Mouse (Mus musculus) granulocyte monocyte progenitor cell, adult 5-6 weeks (primary cell): ENCODE results near the gene Ybx1. TPM values are rescaled to one million over a fixed set of nuclear protein-coding genes. Genes with fewer than 3 reads are reported as not detected.

Experiments
- ATAC-seq: replicated peaks from 2 replicates; pipeline ENCODE4 v1.8.0; 2016; ENCODE audit warnings: mild to moderate bottlenecking, moderate TSS enrichment, inconsistent platforms; ENCODE audit not compliant: poor library complexity, severe bottlenecking
- total RNA-seq, 2 experiments: library from RNA; stranded (forward) in 1 of 2; stranded (reverse) in 1 of 2; fragments of 200-712, 200-1000 nt in 1 of 2; fragments of >200 nt in 1 of 2; fragmentation: Nextera tagmentation in 1 of 2; gene quantifications; 2 replicates each; pipeline ENCODE4 v1.2.3; 2014 to 2017

Ybx1 gene
- total RNA-seq, 2 experiments from 2014 or later = 1,300 to 1,634 TPM

DNA sequence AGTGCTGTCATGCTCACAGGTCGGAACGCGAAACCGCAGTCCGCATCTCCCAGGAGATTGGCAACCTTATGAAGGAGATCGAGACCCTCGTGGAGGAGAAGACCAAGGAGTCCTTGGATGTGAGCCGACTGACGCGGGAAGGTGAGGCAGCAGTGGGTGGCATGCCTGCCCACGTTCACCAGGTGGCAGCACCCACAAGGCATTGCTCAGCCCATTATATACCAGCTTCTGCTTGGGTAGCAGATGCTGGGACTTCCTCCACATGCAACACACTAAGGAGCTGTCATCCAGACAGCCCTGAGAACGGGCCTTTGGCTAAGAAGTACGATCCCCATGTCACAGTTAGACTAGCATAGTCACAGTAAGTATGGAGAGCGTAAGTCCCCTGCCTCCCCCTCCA lies 52.7 kb downstream of the Ybx1 start:
- no peak for ATAC-seq

GRCm38 (mm10) chr4:119239181-119239682 lies 55.2 kb downstream of the Ybx1 start:
- ATAC-seq = peak; percentile 84

GRCm38 (mm10) chr4:119238661-119239060 lies 55.7 kb downstream of the Ybx1 start:
- ATAC-seq = no peak

DNA sequence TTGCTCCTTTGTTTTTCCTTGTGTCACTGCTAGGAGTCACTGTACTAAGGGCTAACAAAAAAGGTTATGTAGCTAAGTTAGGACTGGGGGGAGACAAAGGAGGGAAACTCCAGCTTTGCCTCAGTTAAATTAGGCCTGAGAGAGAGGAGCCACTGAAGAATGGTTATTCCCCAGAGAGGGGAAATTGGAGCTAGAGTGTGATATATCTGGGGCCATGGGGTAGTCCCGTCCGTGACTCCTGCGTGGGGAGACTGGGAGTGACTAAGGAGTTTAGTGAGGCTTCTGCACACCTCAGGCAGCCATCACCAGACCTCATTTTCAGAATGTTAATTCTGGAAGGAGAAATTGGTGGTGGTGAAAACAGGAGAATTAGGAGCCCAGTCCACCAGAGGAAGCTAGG lies 60.1 kb downstream of the Ybx1 start:
- ATAC-seq = no peak

DNA sequence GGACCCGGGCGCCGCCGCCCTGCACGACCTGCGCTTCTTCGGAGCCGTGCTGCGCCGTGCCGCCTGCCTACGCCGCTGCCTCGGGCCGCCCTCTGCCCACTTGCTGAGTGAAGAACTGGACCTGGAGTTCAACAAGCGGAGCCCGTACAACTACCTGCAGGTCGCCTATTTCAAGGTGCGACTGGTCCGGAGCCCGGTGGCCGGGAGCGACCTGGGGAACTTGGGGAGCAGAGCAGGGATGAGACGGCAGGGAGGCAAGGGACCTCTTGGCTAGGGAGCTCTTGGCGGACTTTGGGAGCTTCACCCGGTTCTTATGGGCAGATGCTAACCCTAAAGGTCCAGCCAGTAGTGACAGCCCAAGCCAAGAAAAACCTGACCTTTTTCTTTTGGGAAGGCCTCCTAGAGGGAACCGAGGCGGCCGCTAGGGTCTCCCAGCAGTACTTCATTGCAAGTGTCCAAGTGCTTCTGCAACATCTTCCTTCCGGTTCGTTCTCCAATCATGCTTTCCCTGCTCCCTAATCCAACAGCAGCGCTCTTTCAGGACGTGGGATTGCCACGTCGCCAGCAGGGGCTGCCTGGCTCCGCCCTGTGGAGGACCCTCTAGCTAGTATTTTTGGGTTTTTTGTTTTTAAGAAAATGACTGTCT lies 61.0 kb downstream of the Ybx1 start:
- peak; percentile 60 for ATAC-seq

GRCm38 (mm10) chr4:119232410-119233255 lies 61.8 kb downstream of the Ybx1 start, which contains the start of the genes AU022252 and P3h1:
Gene AU022252 (minus strand): TSS chr4:119232712.
Gene P3h1 (plus strand): TSS chr4:119232915.
- peak; percentile 94 for ATAC-seq

Other genes with a start within 250 kb of the Ybx1 start
- 9.0 and 10.2 TPM in 2 replicates for gene Slc2a1, start 185.9 kb downstream of the Ybx1 start, total RNA-seq (2014; fragmentation: Nextera tagmentation)
- gene Slc2a1, start 185.9 kb downstream of the Ybx1 start, total RNA-seq (2017) = 6.5 and 12.4 TPM in 2 replicates
- 1.3 and 2.4 TPM in 2 replicates for gene Zfp691, start 120.4 kb downstream of the Ybx1 start, total RNA-seq (2014; fragmentation: Nextera tagmentation)
- 2.4 and 4.5 TPM in 2 replicates for gene Zfp691, start 120.4 kb downstream of the Ybx1 start, total RNA-seq (2017)
- gene Ermap, start 104.6 kb downstream of the Ybx1 start, total RNA-seq (2014; fragmentation: Nextera tagmentation) = 0.36 and 0.52 TPM in 2 replicates
- 0.26 and 2.4 TPM in 2 replicates for gene Ermap, start 104.6 kb downstream of the Ybx1 start, total RNA-seq (2017)
- 15.7 and 54.8 TPM in 2 replicates for gene Svbp, start 99.3 kb downstream of the Ybx1 start, total RNA-seq (2014; fragmentation: Nextera tagmentation)
- 23.4 and 125 TPM in 2 replicates for gene Svbp, start 99.3 kb downstream of the Ybx1 start, total RNA-seq (2017)
- not detected in 2 replicates for gene Tmem269, start 76.4 kb downstream of the Ybx1 start, total RNA-seq (2014; fragmentation: Nextera tagmentation)
- not detected in 2 replicates for gene Tmem269, start 76.4 kb downstream of the Ybx1 start, total RNA-seq (2017)
- 5.3 and 11.2 TPM in 2 replicates for gene AU022252, start 61.9 kb downstream of the Ybx1 start, total RNA-seq (2014; fragmentation: Nextera tagmentation)
- gene AU022252, start 61.9 kb downstream of the Ybx1 start, total RNA-seq (2017) = 9.3 and 23.6 TPM in 2 replicates
- gene P3h1, start 61.7 kb downstream of the Ybx1 start, total RNA-seq (2014; fragmentation: Nextera tagmentation) = 14.0 and 14.7 TPM in 2 replicates
- 14.7 and 15.9 TPM in 2 replicates for gene P3h1, start 61.7 kb downstream of the Ybx1 start, total RNA-seq (2017)
- gene Cldn19, start 39.2 kb downstream of the Ybx1 start, total RNA-seq (2014; fragmentation: Nextera tagmentation) = not detected in 2 replicates
- not detected in 2 replicates for gene Cldn19, start 39.2 kb downstream of the Ybx1 start, total RNA-seq (2017)
- gene Ppih, start 25.9 kb upstream of the Ybx1 start, total RNA-seq (2014; fragmentation: Nextera tagmentation) = 107 and 136 TPM in 2 replicates
- gene Ppih, start 25.9 kb upstream of the Ybx1 start, total RNA-seq (2017) = 163 and 172 TPM in 2 replicates
- gene Ccdc30, start 120.9 kb upstream of the Ybx1 start, total RNA-seq (2014; fragmentation: Nextera tagmentation) = not detected in 2 replicates
- gene Ccdc30, start 120.9 kb upstream of the Ybx1 start, total RNA-seq (2017) = not detected in 2 replicates
- gene Ppcs, start 127.8 kb upstream of the Ybx1 start, total RNA-seq (2014; fragmentation: Nextera tagmentation) = 11.5 and 17.4 TPM in 2 replicates
- 13.3 and 18.0 TPM in 2 replicates for gene Ppcs, start 127.8 kb upstream of the Ybx1 start, total RNA-seq (2017)
- gene Zmynd12, start 128.2 kb upstream of the Ybx1 start, total RNA-seq (2014; fragmentation: Nextera tagmentation) = not detected in 2 replicates
- not detected in 2 replicates for gene Zmynd12, start 128.2 kb upstream of the Ybx1 start, total RNA-seq (2017)
- not detected in 2 replicates for gene Rimkla, start 198.0 kb upstream of the Ybx1 start, total RNA-seq (2014; fragmentation: Nextera tagmentation)
- gene Rimkla, start 198.0 kb upstream of the Ybx1 start, total RNA-seq (2017) = 0.10 TPM in 1 of 2 replicates, not detected in the other
- 23.0 and 25.6 TPM in 2 replicates for gene Foxj3, start 242.4 kb upstream of the Ybx1 start, total RNA-seq (2014; fragmentation: Nextera tagmentation)
- 16.0 and 21.6 TPM in 2 replicates for gene Foxj3, start 242.4 kb upstream of the Ybx1 start, total RNA-seq (2017)
- 1.0 and 3.8 TPM in 2 replicates for gene Frg2f1, start 244.9 kb upstream of the Ybx1 start, total RNA-seq (2014; fragmentation: Nextera tagmentation)
- gene Frg2f1, start 244.9 kb upstream of the Ybx1 start, total RNA-seq (2017) = 0.13 and 1.3 TPM in 2 replicates